Mouse (Mus musculus) liver, embryonic 15.5 days (tissue): ENCODE measurements around the gene Fez1. TPM values are rescaled to one million over a fixed set of nuclear protein-coding genes. Genes with fewer than 3 reads are reported as not detected.

Experiments used
- ATAC-seq: fragments of 200-750 bp; cut with Nextera tagmentation; 2 replicates; pipeline ENCODE4 v1.8.0; 2017; ENCODE audit warnings: moderate number of reproducible peaks, mild to moderate bottlenecking, moderate library complexity; ENCODE audit not compliant: insufficient read depth
- H3K27ac ChIP-seq: fragments of 300-500 bp; sonication (generic); replicated peaks from 2 replicates; pipeline ENCODE4 v1.5.1; 2015; ENCODE audit warnings: mild to moderate bottlenecking, inconsistent platforms
- H3K27me3 ChIP-seq: fragments of 300-500 bp; sonication (generic); 2 replicates; pipeline ENCODE4 v1.6.1; 2015; ENCODE audit warnings: mild to moderate bottlenecking, inconsistent platforms
- H3K36me3 ChIP-seq: fragments of 300-500 bp; sonication (generic); replicated peaks from 2 replicates; pipeline ENCODE4 v1.6.1; 2015; ENCODE audit warnings: moderate library complexity, mild to moderate bottlenecking, inconsistent platforms
- H3K4me1 ChIP-seq: fragments of 300-500 bp; sonication (generic); replicated peaks from 2 replicates; pipeline ENCODE4 v1.6.1; 2015; ENCODE audit warnings: inconsistent platforms
- H3K4me2 ChIP-seq: fragments of 300-500 bp; sonication (generic); 2 replicates; pipeline ENCODE4 v1.6.1; 2015; ENCODE audit warnings: moderate library complexity, mild to moderate bottlenecking, inconsistent platforms
- H3K4me3 ChIP-seq: fragments of 300-500 bp; sonication (generic); replicated peaks from 2 replicates; pipeline ENCODE4 v1.5.1; 2015; ENCODE audit warnings: mild to moderate bottlenecking, inconsistent platforms
- H3K9ac ChIP-seq: fragments of 300-500 bp; sonication (generic); 2 replicates; pipeline ENCODE4 v1.6.1; 2015; ENCODE audit warnings: moderate library complexity, mild to moderate bottlenecking, inconsistent platforms
- H3K9me3 ChIP-seq: fragments of 300-500 bp; sonication (generic); replicated peaks from 2 replicates; pipeline ENCODE4 v1.6.1; 2016; ENCODE audit warnings: inconsistent platforms
- WGBS: fragments of 180-500 bp; shearing (Covaris S2); methylation state at CpG from one replicate; pipeline ENCODE4 v1.1.7; 2015; ENCODE audit warnings: mixed read lengths; ENCODE audit not compliant: insufficient replicate concordance; 5-methylcytosine and 5-hydroxymethylcytosine counted together
- polyA plus RNA-seq: library from polyadenylated mRNA; unstranded; fragments of >200 nt; fragmentation: Nextera tagmentation; extraction: Ambion mirVana; gene quantifications from 2 replicates; pipeline ENCODE4 v1.2.1, GENCODE M21; 2015

Fez1 gene
- polyA plus RNA-seq, 1 experiment from 2014 or later, result 0.92 TPM

DNA sequence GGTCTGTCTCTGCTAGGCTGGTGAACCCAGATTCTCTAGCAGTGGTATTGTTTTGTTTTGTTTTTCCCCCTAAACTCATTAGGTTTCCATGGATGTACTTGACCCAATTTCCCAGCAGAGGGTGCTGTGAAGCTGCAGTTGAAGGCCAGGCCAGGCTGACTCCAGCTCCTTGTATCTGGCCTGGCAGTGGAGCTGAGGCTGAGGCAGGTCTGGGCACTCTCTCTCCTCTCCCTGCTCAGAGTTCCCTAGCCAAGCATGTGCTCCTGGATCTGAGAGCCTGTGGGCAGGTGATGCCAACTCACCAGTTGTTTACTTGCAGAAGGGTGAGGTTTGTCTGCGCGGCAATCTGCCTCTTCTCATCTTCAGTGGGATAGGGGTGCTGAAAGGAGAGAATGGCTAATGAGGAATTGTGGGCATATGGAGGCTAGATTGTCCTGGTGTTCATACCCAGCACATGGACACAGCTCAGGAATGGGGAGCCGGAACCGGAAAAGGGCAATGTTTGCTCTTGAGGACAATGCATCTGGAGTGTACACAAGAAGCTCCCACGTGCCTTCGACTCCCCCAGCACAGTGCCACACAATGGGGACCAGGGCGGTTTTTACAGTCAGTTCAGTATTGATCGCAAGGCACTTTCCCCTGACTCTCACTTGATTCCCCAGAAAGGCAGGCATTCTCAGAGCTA, 73.5 kb downstream of the Fez1 start:
- no peaks in the 10 kb centered on the region for H3K36me3 ChIP-seq
- no peak for ATAC-seq
- WGBS, result 68% methylated on average over 8 of the region's 8 CpGs
- H3K9ac ChIP-seq, result no peak overlapping the region
- no peak overlapping the region for H3K4me2 ChIP-seq
- no peak overlapping the region for H3K4me3 ChIP-seq
- no peak overlapping the region for H3K27ac ChIP-seq
- H3K9me3 ChIP-seq, result no peaks in the 10 kb centered on the region
- no peaks in the 10 kb centered on the region for H3K4me1 ChIP-seq
- no peaks in the 10 kb centered on the region for H3K27me3 ChIP-seq

DNA sequence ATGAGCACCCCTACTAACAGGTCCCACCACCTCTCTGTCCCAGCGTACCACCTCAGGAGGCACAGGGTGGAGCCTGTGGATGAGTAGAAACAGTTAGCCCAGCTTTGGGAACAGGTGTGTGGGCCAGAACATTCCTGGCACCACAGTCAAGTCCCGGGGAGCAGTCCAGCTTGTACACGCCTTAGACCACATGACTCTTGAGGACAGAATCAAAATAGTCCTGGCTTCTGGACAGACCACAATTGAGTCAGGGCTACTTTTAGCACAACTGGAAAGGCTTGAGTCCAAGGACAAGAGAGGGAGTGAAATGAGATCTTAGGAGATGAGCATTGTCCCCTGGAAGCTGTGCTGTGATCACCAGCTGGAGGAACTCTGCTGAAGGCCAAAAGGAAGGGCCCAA, 76.9 kb downstream of the Fez1 start:
- H3K4me3 ChIP-seq, result no peak overlapping the region
- 64% methylated on average over 3 of the region's 3 CpGs for WGBS
- H3K9me3 ChIP-seq, result no peaks in the 10 kb centered on the region
- H3K36me3 ChIP-seq, result no peaks in the 10 kb centered on the region
- ATAC-seq, result no peak
- H3K4me2 ChIP-seq, result no peak overlapping the region
- H3K27me3 ChIP-seq, result no peaks in the 10 kb centered on the region
- H3K9ac ChIP-seq, result no peak overlapping the region
- H3K4me1 ChIP-seq, result no peaks in the 10 kb centered on the region
- no peak overlapping the region for H3K27ac ChIP-seq

DNA sequence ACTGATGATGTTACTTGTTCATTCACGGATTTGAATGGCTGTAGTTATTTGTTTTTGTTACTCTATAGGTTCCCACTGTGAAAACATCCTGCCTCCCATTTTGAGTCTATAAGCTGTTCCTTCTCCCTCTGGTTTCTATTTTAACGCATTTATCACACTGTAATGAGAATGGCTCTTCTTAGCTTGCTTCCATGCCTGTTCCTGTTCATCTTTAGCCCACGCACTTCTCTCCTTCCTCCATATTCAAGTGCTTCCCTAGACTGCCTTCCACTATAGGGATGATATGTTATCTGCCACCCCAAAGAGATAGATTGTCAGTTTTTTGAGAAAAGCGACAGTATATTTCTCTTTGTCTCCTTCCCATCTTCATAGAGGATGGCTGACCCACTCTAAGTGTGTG, 78.8 kb downstream of the Fez1 start:
- Histone ChIP-seq H3K4me3 (no peak overlapping the region), H3K9ac (no peak overlapping the region), H3K4me1 (no peaks in the 10 kb centered on the region), H3K36me3 (no peaks in the 10 kb centered on the region), H3K4me2 (no peak overlapping the region), H3K27ac (no peak overlapping the region), H3K9me3 (no peaks in the 10 kb centered on the region), H3K27me3 (no peaks in the 10 kb centered on the region)
- 48% methylated on average over 4 of the region's 4 CpGs for WGBS
- no peak for ATAC-seq

DNA sequence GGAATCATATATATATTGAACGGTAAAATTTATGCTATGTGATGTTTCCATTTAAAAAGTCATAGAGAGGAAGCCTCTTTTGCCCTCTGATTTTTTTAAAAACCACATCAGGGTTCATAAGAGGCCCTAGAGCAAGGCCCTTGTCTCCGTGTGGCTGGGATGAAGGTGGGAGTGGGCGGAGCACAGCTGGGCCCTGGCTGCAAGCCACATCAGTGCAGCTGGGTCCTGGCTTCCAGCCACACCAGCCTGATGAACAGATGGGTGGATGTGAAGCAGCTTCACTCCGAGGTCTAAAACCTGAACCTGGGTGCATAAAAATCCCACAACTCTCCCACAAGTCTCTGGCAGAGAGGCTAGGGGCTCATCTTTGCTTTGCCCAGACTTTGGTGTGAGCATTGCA, 83.8 kb downstream of the Fez1 start:
- H3K9ac ChIP-seq, result no peak overlapping the region
- H3K27me3 ChIP-seq, result no peaks in the 10 kb centered on the region
- ATAC-seq, result no peak
- no peak overlapping the region for H3K27ac ChIP-seq
- H3K4me2 ChIP-seq, result no peak overlapping the region
- H3K4me1 ChIP-seq, result no peaks in the 10 kb centered on the region
- H3K9me3 ChIP-seq, result no peaks in the 10 kb centered on the region
- no peak overlapping the region for H3K4me3 ChIP-seq
- 49% methylated on average over 4 of the region's 4 CpGs for WGBS
- H3K36me3 ChIP-seq, result no peaks in the 10 kb centered on the region

DNA sequence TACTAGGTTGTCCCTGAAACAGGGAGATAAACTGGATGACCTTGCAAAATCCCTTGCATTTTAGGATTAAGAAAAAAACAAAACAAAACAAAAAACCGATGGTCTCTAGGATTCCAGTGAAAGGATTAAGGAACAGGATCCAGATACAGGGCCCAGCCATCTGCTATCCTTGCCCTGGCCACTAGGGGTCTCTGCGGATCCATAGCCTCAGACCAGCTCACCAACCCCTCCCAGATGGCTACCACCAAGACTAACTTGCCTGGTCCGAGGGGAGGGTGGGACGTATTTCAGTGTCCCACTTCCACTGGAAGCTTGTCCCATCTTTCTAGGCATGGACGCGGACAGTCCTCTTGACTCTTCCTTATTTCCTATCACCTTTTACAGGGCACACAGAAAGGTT, 94.7 kb downstream of the Fez1 start:
- H3K4me2 ChIP-seq, result no peak overlapping the region
- no peak for ATAC-seq
- H3K9me3 ChIP-seq, result no peaks in the 10 kb centered on the region
- no peaks in the 10 kb centered on the region for H3K36me3 ChIP-seq
- WGBS, result 4% methylated on average over 6 of the region's 6 CpGs
- H3K27ac ChIP-seq, result no peak overlapping the region
- no peaks in the 10 kb centered on the region for H3K4me1 ChIP-seq
- no peak overlapping the region for H3K9ac ChIP-seq
- no peaks in the 10 kb centered on the region for H3K27me3 ChIP-seq
- no peak overlapping the region for H3K4me3 ChIP-seq

DNA sequence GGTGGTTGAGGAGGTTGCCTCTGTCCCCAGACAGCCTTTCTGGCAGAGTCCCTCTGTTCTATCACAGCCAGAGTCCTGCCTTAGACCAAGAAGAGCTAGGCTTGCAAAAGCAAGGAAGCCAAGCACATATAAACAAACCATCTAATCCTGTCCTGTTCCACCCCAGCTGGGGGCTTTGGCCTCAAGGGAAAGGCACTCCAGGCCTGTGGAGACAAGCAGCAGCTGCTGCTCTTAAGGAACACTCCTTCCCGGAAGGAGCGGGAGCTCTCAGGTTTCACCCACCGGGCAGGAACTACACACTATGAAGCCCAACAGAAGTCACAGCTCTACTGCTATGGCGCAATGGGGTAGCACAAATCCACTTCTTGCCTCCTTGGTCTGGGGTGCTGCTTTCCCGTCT, 95.3 kb downstream of the Fez1 start:
- Histone ChIP-seq H3K4me3 (no peak overlapping the region), H3K4me2 (no peak overlapping the region), H3K36me3 (no peaks in the 10 kb centered on the region), H3K9me3 (no peaks in the 10 kb centered on the region), H3K9ac (no peak overlapping the region), H3K4me1 (no peaks in the 10 kb centered on the region), H3K27ac (no peak overlapping the region), H3K27me3 (no peaks in the 10 kb centered on the region)
- WGBS, result 47% methylated on average over 5 of the region's 5 CpGs
- no peak for ATAC-seq

DNA sequence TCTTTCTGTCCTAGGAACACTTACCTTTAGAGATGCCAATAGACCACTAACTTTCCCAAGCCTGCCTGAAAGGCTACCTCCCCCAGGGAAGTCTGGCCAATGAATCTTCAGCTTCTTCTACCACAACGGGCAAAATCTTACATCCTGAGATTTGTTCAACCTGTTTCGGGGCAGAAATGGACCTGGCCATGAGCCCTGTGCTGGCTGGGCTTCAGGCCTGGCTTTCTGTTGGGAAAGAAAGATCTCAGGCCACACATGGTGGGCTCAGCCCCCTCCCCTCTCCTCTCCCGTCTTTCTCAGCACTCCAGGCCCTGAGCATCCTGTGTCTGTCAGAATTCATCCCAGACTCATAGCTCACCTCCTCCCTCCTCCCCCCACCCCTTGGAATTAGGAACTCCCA, 96.9 kb downstream of the Fez1 start:
- no peak overlapping the region for H3K27ac ChIP-seq
- no peak overlapping the region for H3K9ac ChIP-seq
- H3K9me3 ChIP-seq, result no peaks in the 10 kb centered on the region
- no peak overlapping the region for H3K4me2 ChIP-seq
- no peaks in the 10 kb centered on the region for H3K4me1 ChIP-seq
- H3K27me3 ChIP-seq, result no peaks in the 10 kb centered on the region
- H3K36me3 ChIP-seq, result no peaks in the 10 kb centered on the region
- no peak overlapping the region for H3K4me3 ChIP-seq
- no peak for ATAC-seq
- 37% methylated on average over 3 of the region's 3 CpGs for WGBS

DNA sequence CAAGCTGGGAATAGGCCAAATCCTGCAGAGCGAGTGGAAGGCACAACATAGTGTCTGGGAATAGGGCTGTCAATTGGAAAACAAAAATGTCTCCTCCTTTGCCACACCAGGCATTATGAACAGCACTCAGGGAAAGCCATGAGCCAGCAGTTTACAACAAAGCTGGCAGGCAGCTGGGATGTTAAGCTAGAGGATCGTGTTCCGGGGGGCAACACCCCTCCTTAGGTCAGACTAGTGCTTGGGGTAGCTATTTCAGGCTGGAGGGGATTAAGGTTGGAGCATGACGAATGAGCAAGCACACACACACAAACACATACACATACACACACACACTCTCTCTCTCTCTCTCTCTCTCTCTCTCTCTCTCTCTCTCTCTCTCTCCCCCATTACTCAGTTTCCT, 97.8 kb downstream of the Fez1 start:
- 52% methylated on average over 4 of the region's 4 CpGs for WGBS
- Histone ChIP-seq H3K4me2 (no peak overlapping the region), H3K9me3 (no peaks in the 10 kb centered on the region), H3K27ac (no peak overlapping the region), H3K9ac (no peak overlapping the region), H3K27me3 (no peaks in the 10 kb centered on the region), H3K4me3 (no peak overlapping the region), H3K4me1 (no peaks in the 10 kb centered on the region), H3K36me3 (no peaks in the 10 kb centered on the region)
- no peak for ATAC-seq

DNA sequence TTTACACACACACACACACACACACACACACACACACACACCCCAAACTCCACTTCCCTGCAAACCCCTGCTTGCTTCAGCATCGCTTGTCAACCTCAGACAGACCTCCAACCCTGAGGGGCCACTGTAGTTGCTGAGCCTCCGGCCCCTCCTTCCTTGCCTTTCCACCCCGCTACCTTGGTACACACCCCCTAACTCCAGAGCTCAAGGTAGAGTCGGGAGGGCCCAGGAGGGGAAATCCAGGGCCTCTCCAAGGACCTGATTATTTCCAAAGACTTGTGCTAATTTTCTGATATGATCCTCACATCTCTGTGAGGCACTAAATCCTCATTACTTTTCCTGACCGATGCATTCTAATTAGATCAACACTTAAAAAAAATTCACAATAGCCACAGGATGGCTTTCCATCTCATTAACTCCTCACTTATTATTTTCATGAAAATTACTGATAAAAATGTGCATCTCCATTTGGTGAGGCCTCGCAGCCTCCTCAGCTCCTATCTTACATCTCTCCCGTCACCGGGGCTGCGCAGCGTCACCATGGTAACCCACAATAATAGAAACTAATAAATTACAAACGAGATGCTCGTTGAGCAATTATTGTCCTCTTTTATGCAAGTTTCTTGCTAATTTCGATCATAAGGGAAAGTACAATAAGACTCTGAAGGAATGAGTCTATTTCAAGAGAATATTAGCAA, 100.2 kb downstream of the Fez1 start:
- Histone ChIP-seq H3K27me3 (no peaks in the 10 kb centered on the region), H3K9me3 (no peaks in the 10 kb centered on the region), H3K27ac (no peak overlapping the region), H3K36me3 (no peaks in the 10 kb centered on the region), H3K4me2 (no peak overlapping the region), H3K4me3 (no peak overlapping the region), H3K9ac (no peak overlapping the region), H3K4me1 (no peaks in the 10 kb centered on the region)
- no peak for ATAC-seq
- WGBS, result 59% methylated on average over 13 of the region's 13 CpGs

DNA sequence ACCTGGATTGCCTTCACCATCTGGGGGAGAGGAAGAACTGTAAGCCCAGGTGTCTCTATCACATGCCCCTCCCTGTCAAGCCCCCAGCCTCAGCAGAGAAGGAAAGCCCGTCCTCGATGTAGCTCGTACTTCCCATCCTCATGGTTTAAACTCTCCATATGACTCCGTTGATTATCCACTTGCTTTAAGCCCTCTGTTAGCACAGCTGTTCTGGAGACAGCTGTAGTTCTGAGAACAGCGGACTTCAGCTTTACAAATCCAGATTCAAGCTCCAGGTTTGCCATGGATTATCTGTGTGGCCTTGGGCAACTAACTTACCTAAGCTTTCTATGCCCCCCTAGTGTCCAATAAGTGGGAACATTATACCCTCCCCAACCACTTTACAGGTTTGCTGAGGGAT, 102.1 kb downstream of the Fez1 start:
- no peak overlapping the region for H3K27ac ChIP-seq
- no peak overlapping the region for H3K9ac ChIP-seq
- H3K4me3 ChIP-seq, result no peak overlapping the region
- no peak for ATAC-seq
- H3K27me3 ChIP-seq, result no peaks in the 10 kb centered on the region
- no peaks in the 10 kb centered on the region for H3K4me1 ChIP-seq
- H3K4me2 ChIP-seq, result no peak overlapping the region
- no peaks in the 10 kb centered on the region for H3K9me3 ChIP-seq
- WGBS, result 67% methylated on average over 5 of the region's 5 CpGs
- H3K36me3 ChIP-seq, result no peaks in the 10 kb centered on the region
